Mouse (Mus musculus) ES-E14 (cell line): Measurements from ENCODE around the gene Nup153.

Experiments
- CHD2 ChIP-seq: IDR thresholded peaks from 2 replicates; pipeline ENCODE4 v1.6.1; 2014; ENCODE audit warnings: mild to moderate bottlenecking, low read depth, low read length, inconsistent platforms
- HCFC1 ChIP-seq: IDR thresholded peaks from 2 replicates; pipeline ENCODE4 v1.6.1; 2012; ENCODE audit warnings: low read length, inconsistent platforms, borderline replicate concordance; ENCODE audit not compliant: insufficient read depth
- ZC3H11A ChIP-seq: IDR thresholded peaks from 2 replicates; pipeline ENCODE4 v1.6.1; 2012; ENCODE audit warnings: low read depth, mild to moderate bottlenecking, inconsistent platforms, low read length, borderline replicate concordance

- TF ChIP-seq HCFC1 (no peak), ZC3H11A (no peak), CHD2 (no peak)
Observed at GRCm38 (mm10) chr13:46759281-46759809, 31.6 kb upstream of the Nup153 start.
